Mouse (Mus musculus) hindbrain, embryonic 12.5 days (tissue): ENCODE data around the gene Krr1. TPM values are rescaled to one million over a fixed set of nuclear protein-coding genes. Genes with fewer than 3 reads are reported as not detected.

Experiments
- ATAC-seq: fragments of 200-750 bp; cut with Nextera tagmentation; 2 replicates; pipeline ENCODE4 v1.8.0; 2017; ENCODE audit warnings: moderate TSS enrichment; ENCODE audit not compliant: low FRiP score
- H3K27ac ChIP-seq: fragments of 300-500 bp; sonication (generic); 2 replicates; pipeline ENCODE4 v1.5.1; 2016; ENCODE audit warnings: mild to moderate bottlenecking
- H3K27me3 ChIP-seq: fragments of 300-500 bp; sonication (generic); 2 replicates; pipeline ENCODE4 v1.6.1; 2016; ENCODE audit warnings: mild to moderate bottlenecking
- H3K36me3 ChIP-seq: fragments of 300-500 bp; sonication (generic); 2 replicates; pipeline ENCODE4 v1.6.1; 2016; ENCODE audit warnings: mild to moderate bottlenecking
- H3K4me1 ChIP-seq: fragments of 300-500 bp; sonication (generic); 2 replicates; pipeline ENCODE4 v1.6.1; 2016
- H3K4me2 ChIP-seq: fragments of 300-500 bp; sonication (generic); replicated peaks from 2 replicates; pipeline ENCODE4 v1.6.1; 2016; ENCODE audit warnings: mild to moderate bottlenecking
- H3K4me3 ChIP-seq: fragments of 300-500 bp; sonication (generic); 2 replicates; pipeline ENCODE4 v1.5.1; 2016; ENCODE audit warnings: mild to moderate bottlenecking
- H3K9ac ChIP-seq: fragments of 300-500 bp; sonication (generic); 2 replicates; pipeline ENCODE4 v1.6.1; 2016; ENCODE audit warnings: mild to moderate bottlenecking, moderate library complexity
- H3K9me3 ChIP-seq: fragments of 300-500 bp; sonication (generic); replicated peaks from 2 replicates; pipeline ENCODE4 v1.6.1; 2016; ENCODE audit warnings: mild to moderate bottlenecking
- WGBS: fragments of 180-500 bp; shearing (Covaris S2); methylation state at CpG from one replicate; pipeline ENCODE4 v1.1.7; 2016; 5-methylcytosine and 5-hydroxymethylcytosine counted together
- polyA plus RNA-seq: library from polyadenylated mRNA; unstranded; fragments of >200 nt; fragmentation: Nextera tagmentation; extraction: Ambion mirVana; gene quantifications from 2 replicates; pipeline ENCODE4 v1.2.1, GENCODE M21; 2016

Gene Krr1
- polyA plus RNA-seq, 1 experiment from 2014 or later = 49.6 TPM

DNA sequence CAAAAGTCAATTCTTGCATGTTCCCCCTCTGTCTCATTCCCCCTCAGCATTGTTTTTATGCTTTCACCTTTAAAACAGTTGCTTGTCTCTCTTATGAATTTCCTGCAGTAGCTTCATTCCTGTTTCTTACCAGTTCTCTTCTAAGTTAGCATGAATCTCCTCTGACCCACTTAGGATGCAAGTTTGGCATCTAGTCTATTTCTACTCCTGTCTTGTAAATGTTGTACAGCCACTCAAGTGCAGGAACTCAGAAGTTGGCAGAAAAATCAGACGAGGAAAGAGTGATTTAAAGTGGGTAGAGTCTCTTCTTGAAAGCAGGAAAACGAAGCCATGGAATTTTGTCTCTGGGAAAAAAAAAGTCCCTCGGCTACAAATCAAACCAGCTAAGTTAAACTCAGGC, 26.9 kb upstream of the Krr1 start:
- no peaks in the 10 kb centered on the region for H3K36me3 ChIP-seq
- H3K27ac ChIP-seq = no peak overlapping the region
- WGBS = 77% methylated on average over 3 of the region's 3 CpGs
- no peak overlapping the region for H3K9ac ChIP-seq
- H3K27me3 ChIP-seq = no peaks in the 10 kb centered on the region
- no peaks in the 10 kb centered on the region for H3K4me1 ChIP-seq
- H3K4me3 ChIP-seq = no peak overlapping the region
- ATAC-seq = no peak
- no peaks in the 10 kb centered on the region for H3K9me3 ChIP-seq
- no peak overlapping the region for H3K4me2 ChIP-seq

DNA sequence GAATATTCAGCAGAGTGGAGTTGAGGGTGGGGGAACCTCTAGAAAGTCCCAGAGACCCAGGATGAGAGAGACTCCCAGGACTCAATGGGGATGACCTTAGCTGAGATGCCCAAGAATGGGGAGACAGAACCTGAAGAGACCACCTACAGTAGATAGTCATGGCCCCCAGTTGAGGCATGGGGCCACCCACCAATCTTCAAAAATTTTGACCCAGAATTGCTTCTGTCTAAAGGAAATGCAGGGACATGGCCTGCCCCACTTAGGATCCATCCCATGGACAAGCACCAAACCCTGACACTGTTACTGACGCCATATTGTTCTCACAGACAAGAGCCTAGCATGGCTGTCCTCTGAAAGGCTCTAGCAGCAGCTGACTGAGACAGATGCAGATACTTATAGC, 24.4 kb upstream of the Krr1 start:
- no peak overlapping the region for H3K4me2 ChIP-seq
- H3K36me3 ChIP-seq = no peaks in the 10 kb centered on the region
- no peaks in the 10 kb centered on the region for H3K9me3 ChIP-seq
- no peak for ATAC-seq
- no peak overlapping the region for H3K9ac ChIP-seq
- H3K27ac ChIP-seq = no peak overlapping the region
- no peaks in the 10 kb centered on the region for H3K27me3 ChIP-seq
- H3K4me1 ChIP-seq = no peaks in the 10 kb centered on the region
- H3K4me3 ChIP-seq = no peak overlapping the region
- 96% methylated on average over 1 of the region's 1 CpGs for WGBS

DNA sequence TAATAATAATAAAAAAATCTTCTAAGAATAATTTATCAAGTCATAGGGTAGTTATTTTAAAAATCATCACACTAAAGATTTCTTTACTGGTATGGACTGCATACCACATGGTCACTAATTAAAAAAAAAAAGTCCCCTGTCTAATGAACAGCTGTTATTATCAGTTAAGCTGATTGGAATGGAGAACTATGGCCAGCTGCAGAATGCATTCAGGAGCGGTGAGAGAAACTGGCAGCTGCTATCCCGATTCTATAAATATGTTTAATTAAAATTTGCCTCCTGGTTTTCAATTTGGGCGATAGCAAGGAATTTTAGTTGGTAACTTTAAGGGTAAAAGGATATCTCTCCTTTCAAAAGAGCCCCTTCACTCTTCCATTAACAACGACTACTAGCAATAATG, 23.5 kb upstream of the Krr1 start:
- Histone ChIP-seq H3K4me1 (no peaks in the 10 kb centered on the region), H3K36me3 (no peaks in the 10 kb centered on the region), H3K27me3 (no peaks in the 10 kb centered on the region), H3K9me3 (no peaks in the 10 kb centered on the region), H3K27ac (no peak overlapping the region), H3K9ac (no peak overlapping the region), H3K4me2 (no peak overlapping the region), H3K4me3 (no peak overlapping the region)
- WGBS = 57% methylated on average over 4 of the region's 4 CpGs
- no peak for ATAC-seq

DNA sequence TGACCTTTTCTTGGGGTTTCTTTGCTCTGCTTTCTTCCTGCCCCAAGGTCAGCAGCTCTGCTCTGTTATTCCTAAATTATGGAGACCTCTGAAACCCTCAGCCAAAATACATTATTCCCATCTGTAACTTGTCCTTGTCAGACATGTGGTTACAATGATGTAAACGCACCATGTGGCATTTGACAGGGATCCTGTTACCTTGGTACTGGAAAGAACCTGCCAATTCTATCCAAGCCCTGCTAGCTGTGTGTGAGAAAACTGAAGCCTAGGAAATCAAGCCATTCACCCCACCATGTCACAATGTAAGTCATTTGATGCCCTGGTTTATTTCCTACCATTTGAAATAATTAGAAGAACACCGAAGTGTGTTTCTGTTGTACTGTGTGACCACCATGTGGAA, 16.6 kb upstream of the Krr1 start:
- WGBS = 71% methylated on average over 2 of the region's 2 CpGs
- Histone ChIP-seq H3K9ac (no peak overlapping the region), H3K36me3 (no peaks in the 10 kb centered on the region), H3K27me3 (no peaks in the 10 kb centered on the region), H3K27ac (no peak overlapping the region), H3K4me1 (no peaks in the 10 kb centered on the region), H3K4me3 (no peak overlapping the region), H3K4me2 (no peak overlapping the region), H3K9me3 (no peaks in the 10 kb centered on the region)
- ATAC-seq = no peak

DNA sequence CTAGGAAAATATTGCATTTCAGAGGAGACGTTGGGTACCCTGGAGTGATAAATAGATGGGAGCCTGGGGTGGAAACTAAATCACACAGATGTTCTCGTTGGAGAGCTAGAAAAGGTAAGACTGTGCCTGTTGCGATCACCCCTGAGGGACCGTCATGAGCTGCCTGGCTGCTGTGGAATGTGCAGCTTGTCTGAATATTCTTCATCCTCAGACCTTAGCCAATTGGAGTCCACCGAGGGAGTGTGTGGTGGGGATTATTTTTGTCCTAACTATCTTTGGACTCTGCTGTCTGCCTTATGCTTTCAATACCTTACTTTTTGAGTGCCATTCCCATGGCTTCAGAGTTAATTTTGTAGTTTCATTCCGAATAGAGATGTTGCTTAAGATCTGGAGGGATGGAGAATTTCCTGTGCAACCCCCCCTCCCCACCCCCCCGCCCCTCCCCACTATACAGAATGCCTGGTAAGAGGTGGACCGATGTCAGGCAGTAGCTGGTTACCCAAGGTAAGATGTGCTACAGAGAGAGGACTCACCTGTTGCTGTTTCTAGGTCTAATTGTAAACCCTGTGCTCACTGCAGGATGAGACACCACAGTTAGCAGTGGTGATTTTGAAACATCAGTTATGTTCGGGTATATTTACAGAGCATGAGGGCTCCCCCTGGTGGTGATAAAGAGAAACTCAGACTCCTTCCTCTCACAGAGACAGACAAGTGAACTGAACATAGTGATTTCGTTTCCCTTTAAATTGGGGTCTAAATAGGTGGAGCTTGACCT, 15.0 kb upstream of the Krr1 start:
- peak; percentile 91 for ATAC-seq
- Histone ChIP-seq H3K36me3 (no peaks in the 10 kb centered on the region), H3K27me3 (no peaks in the 10 kb centered on the region), H3K27ac (no peak overlapping the region), H3K4me3 (no peak overlapping the region), H3K9me3 (no peaks in the 10 kb centered on the region), H3K4me1 (no peaks in the 10 kb centered on the region), H3K4me2 (no peak overlapping the region), H3K9ac (no peak overlapping the region)
- 65% methylated on average over 10 of the region's 10 CpGs for WGBS

DNA sequence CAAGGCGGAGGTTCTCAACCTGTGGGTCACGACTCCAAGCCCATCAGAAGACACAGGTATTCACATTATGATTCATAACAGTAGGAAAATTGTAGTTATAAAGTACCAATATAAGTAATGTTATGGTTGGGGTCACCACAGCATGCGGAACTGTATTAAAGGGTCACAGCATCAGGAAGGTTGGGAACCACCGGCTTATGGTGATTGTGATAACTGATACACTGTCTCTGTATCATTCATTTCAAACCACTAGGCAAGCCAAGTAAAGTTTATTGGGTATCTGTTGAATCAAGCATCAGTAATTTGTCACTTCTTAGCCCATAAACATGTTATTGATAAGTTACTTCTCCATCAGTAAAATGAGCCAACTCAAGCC, 14.4 kb upstream of the Krr1 start:
- Histone ChIP-seq H3K27ac (no peak overlapping the region), H3K4me2 (no peak overlapping the region), H3K4me3 (no peak overlapping the region), H3K9ac (no peak overlapping the region), H3K9me3 (no peaks in the 10 kb centered on the region), H3K4me1 (no peaks in the 10 kb centered on the region), H3K27me3 (no peaks in the 10 kb centered on the region), H3K36me3 (no peaks in the 10 kb centered on the region)
- ATAC-seq = 0 out of 2 replicates have a peak, but pooled peaks have one; percentile 30
- 49% methylated on average over 4 of the region's 4 CpGs for WGBS

DNA sequence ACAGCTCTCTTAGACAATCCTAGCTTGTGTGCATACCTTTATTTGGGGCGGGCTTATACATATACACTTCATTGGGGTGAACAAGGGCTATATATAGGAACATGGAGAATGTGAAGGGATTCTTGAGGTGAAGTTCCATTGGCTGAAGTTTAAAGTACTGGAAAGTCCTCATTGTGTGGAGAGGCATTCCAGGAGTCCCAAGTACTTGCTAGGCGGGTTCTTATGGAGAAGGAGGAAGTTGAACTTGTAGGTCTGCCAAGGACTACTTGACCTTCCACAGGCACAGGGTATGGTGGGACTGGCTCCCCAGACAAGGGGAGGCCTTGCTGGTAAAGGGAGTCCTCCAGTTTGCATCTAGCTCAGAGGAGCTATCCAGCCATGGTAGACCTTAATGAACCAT, 13.1 kb upstream of the Krr1 start:
- no peaks in the 10 kb centered on the region for H3K27me3 ChIP-seq
- H3K27ac ChIP-seq = no peak overlapping the region
- no peak overlapping the region for H3K4me3 ChIP-seq
- no peaks in the 10 kb centered on the region for H3K36me3 ChIP-seq
- WGBS = 80% methylated on average over 2 of the region's 2 CpGs
- ATAC-seq = no peak
- H3K4me2 ChIP-seq = no peak overlapping the region
- no peaks in the 10 kb centered on the region for H3K9me3 ChIP-seq
- H3K4me1 ChIP-seq = no peaks in the 10 kb centered on the region
- no peak overlapping the region for H3K9ac ChIP-seq

DNA sequence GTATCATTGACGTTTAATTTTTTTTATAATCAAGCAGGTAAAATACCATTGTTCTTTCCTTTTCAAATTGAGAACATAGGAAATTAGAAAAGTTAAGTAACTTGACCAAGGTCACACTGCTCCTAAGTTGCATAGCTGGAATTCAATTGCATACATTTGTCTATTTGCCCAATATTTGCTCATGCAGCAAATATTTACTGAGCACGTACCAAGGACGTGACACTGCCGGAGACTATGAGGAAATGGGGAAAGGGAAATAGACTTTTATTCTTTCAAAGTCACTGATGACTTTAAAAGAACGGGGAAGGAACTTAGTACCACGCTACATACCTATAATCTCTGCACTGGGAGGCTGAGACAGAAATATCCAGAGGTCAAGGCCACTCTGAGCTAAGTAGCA, 12.0 kb upstream of the Krr1 start:
- Histone ChIP-seq H3K27me3 (no peaks in the 10 kb centered on the region), H3K4me1 (no peaks in the 10 kb centered on the region), H3K4me2 (no peak overlapping the region), H3K27ac (no peak overlapping the region), H3K9ac (no peak overlapping the region), H3K4me3 (no peak overlapping the region), H3K9me3 (no peaks in the 10 kb centered on the region), H3K36me3 (no peaks in the 10 kb centered on the region)
- 85% methylated on average over 6 of the region's 6 CpGs for WGBS
- ATAC-seq = no peak

DNA sequence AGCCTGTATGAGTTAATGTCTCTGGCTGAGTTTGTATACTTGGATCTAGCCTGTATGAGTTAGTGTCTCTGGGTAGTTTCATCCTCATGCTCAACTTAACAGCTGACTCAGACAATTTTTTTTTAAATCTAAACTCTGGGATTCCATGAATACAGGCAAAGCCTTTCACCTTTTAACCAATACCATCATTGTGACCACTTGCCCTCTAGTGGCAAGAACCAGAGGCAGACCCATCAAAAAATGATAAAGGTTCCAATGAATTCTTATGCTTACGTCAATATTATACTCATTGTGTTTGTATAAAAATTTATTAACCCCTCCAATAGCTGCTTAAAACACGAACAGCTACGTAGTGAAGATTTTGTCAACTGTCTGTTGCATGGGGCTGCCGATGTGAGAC, 6.1 kb upstream of the Krr1 start:
- no peak overlapping the region for H3K4me2 ChIP-seq
- H3K4me1 ChIP-seq = no peaks in the 10 kb centered on the region
- no peaks in the 10 kb centered on the region for H3K27me3 ChIP-seq
- H3K4me3 ChIP-seq = no peak overlapping the region
- 62% methylated on average over 4 of the region's 4 CpGs for WGBS
- ATAC-seq = no peak
- no peaks in the 10 kb centered on the region for H3K36me3 ChIP-seq
- H3K9ac ChIP-seq = no peak overlapping the region
- H3K9me3 ChIP-seq = no peaks in the 10 kb centered on the region
- H3K27ac ChIP-seq = no peak overlapping the region

DNA sequence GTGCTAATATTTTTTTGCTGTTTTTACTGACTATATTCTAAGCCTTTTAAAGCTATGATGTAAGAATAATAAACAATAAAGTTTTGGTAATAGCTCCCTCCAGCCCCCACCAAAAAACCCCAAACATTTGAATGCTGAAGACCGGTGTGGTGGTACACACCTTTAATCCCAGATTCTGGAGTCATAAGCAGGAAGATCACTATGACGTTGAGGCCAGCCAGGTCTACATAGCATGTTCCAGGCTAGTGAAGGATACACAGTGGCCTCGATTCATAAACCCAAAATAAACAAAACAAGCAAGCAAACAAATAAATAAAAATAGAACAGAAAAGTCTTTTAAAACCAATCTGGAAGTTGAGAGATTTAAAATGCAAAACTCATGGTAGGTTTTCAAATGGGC, 535 bp upstream of the Krr1 start:
- H3K4me3 ChIP-seq = no peak overlapping the region
- no peak overlapping the region for H3K27ac ChIP-seq
- ATAC-seq = peak; percentile 66
- peaks cover 9% of the 10 kb centered on the region; the same call in 1 of the 2 replicates for H3K36me3 ChIP-seq
- no peaks in the 10 kb centered on the region for H3K9me3 ChIP-seq
- H3K27me3 ChIP-seq = no peaks in the 10 kb centered on the region
- no peak overlapping the region for H3K9ac ChIP-seq
- WGBS = 86% methylated on average over 3 of the region's 3 CpGs
- H3K4me2 ChIP-seq = peak overlapping the region; percentile 28; the same call in 1 of the 2 replicates
- H3K4me1 ChIP-seq = peaks cover 9% of the 10 kb centered on the region

DNA sequence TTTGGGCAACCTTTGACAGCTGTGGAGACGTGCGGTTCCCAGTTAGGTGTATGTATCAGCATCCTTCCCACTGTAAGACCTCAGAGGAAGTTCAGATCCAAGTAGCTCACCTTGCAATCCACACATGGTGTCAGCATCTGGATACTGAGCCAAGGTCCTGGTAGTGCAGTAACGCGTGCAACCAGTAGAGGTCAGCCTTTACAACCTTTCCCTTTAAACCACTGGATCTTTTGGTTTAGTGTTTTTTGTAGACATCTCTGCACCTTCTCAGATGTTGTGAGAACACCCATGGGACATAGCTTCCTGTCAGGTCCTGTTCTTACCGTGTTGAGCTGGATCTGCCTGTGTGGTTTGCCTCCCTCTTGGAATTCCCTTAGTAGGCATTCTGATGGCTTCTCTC, 5.1 kb downstream of the Krr1 start:
- ATAC-seq = no peak
- Histone ChIP-seq H3K27ac (no peak overlapping the region), H3K4me3 (no peak overlapping the region), H3K4me2 (no peak overlapping the region), H3K36me3 (peaks cover 47% of the 10 kb centered on the region), H3K4me1 (peaks cover 9% of the 10 kb centered on the region), H3K9ac (no peak overlapping the region), H3K9me3 (no peaks in the 10 kb centered on the region), H3K27me3 (no peaks in the 10 kb centered on the region)
- 49% methylated on average over 5 of the region's 5 CpGs for WGBS

DNA sequence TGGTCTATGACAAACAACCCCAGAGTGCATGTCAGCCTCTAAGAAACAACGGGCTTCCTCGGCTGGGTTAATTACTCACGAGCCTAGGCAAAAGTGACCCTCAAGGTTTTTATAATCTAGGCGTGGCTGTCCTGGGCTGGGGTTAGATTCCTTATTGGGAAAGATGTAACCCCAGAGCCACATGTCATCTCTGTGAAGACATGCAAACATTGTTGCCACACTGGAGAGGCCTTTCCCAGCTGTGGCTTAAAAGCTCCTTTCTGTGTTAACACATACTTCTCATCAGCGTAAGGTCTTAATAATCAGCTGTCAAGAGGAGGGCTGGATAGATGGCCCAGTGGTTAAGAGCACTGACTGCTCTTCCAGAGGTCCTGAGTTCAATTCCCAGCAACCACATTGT, 10.6 kb downstream of the Krr1 start:
- Histone ChIP-seq H3K27me3 (no peaks in the 10 kb centered on the region), H3K9ac (no peak overlapping the region), H3K36me3 (peaks cover 76% of the 10 kb centered on the region), H3K4me2 (no peak overlapping the region), H3K27ac (no peak overlapping the region), H3K4me3 (no peak overlapping the region), H3K9me3 (no peaks in the 10 kb centered on the region), H3K4me1 (no peaks in the 10 kb centered on the region)
- 94% methylated on average over 5 of the region's 5 CpGs for WGBS
- no peak for ATAC-seq

DNA sequence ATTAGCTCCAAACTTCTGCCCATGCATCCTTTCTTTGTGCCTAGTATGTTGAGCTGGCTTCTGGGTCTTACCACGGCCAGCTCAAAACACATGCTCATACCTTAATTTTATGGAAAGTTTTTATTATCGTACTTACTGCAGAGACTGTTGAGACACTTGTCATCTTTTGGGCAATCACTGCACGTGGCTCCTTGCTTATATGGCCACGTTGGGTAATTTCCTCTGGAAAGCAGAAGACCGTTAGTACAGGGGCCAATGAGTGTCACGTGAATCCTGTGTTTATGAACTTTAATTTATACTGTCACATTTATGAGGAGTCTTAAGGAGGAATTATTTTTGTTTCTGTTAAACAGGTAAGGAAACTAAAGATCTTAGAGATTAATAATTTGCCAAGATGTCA, 14.0 kb downstream of the Krr1 start:
- peaks cover 49% of the 10 kb centered on the region for H3K36me3 ChIP-seq
- no peak overlapping the region for H3K4me2 ChIP-seq
- no peaks in the 10 kb centered on the region for H3K9me3 ChIP-seq
- H3K9ac ChIP-seq = no peak overlapping the region
- no peak overlapping the region for H3K4me3 ChIP-seq
- no peak overlapping the region for H3K27ac ChIP-seq
- no peaks in the 10 kb centered on the region for H3K27me3 ChIP-seq
- 94% methylated on average over 6 of the region's 6 CpGs for WGBS
- no peak for ATAC-seq
- no peaks in the 10 kb centered on the region for H3K4me1 ChIP-seq
